Mouse (Mus musculus) heart, postnatal 0 days (tissue): Measurements from ENCODE around the gene Dnaaf3. TPM values are rescaled to one million over a fixed set of nuclear protein-coding genes. Genes with fewer than 3 reads are reported as not detected.

Experiments
- ATAC-seq: fragments of 200-750 bp; cut with Nextera tagmentation; 2 replicates; pipeline ENCODE4 v1.8.0; 2017; ENCODE audit warnings: low read depth, moderate number of reproducible peaks, moderate library complexity; ENCODE audit not compliant: insufficient read depth
- DNase-seq: peaks from one replicate; pipeline ENCODE4 v3.0.0-alpha.2; 2016; ENCODE audit warnings: low spot score
- H3K27ac ChIP-seq: fragments of 300-500 bp; sonication (generic); 2 replicates; pipeline ENCODE4 v1.5.1; 2014; ENCODE audit warnings: low read depth, mild to moderate bottlenecking
- H3K27me3 ChIP-seq: fragments of 300-500 bp; sonication (generic); 2 replicates; pipeline ENCODE4 v1.6.1; 2014; ENCODE audit warnings: low read length, mixed read lengths; ENCODE audit not compliant: control insufficient read depth, insufficient read depth
- H3K36me3 ChIP-seq: fragments of 300-500 bp; sonication (generic); replicated peaks from 2 replicates; pipeline ENCODE4 v1.6.1; 2014; ENCODE audit warnings: low read length, mixed read lengths; ENCODE audit not compliant: control insufficient read depth, insufficient read depth
- H3K4me1 ChIP-seq: fragments of 300-500 bp; sonication (generic); 2 replicates; pipeline ENCODE4 v1.6.1; 2014; ENCODE audit warnings: antibody characterized with exemption; ENCODE audit not compliant: control insufficient read depth, insufficient read depth
- H3K4me2 ChIP-seq: fragments of 300-500 bp; sonication (generic); 2 replicates; pipeline ENCODE4 v1.6.1; 2014; ENCODE audit warnings: low read depth, mild to moderate bottlenecking, low read length, moderate library complexity
- H3K4me3 ChIP-seq: fragments of 300-500 bp; sonication (generic); 2 replicates; pipeline ENCODE4 v1.5.1; 2014; ENCODE audit warnings: low read depth, low read length
- H3K9ac ChIP-seq: fragments of 300-500 bp; sonication (generic); replicated peaks from 2 replicates; pipeline ENCODE4 v1.6.1; 2014; ENCODE audit warnings: low read depth, low read length, mixed read lengths
- H3K9me3 ChIP-seq: fragments of 300-500 bp; sonication (generic); replicated peaks from 2 replicates; pipeline ENCODE4 v1.6.1; 2016; ENCODE audit warnings: low read length; ENCODE audit not compliant: control insufficient read depth
- CTCF ChIP-seq: IDR thresholded peaks from 2 replicates; pipeline ENCODE4 v1.5.1; 2016; ENCODE audit warnings: antibody characterized with exemption, control low read depth, low read depth
- EP300 ChIP-seq: IDR thresholded peaks from 2 replicates; pipeline ENCODE4 v1.6.1; 2016; ENCODE audit warnings: antibody characterized with exemption, low read depth
- WGBS: fragments of 180-500 bp; shearing (Covaris S2); extraction: QIAGEN DNeasy Blood & Tissue Kit; methylation state at CpG from one replicate; pipeline ENCODE4 v1.1.7; 2014; 5-methylcytosine and 5-hydroxymethylcytosine counted together
- polyA plus RNA-seq: library from polyadenylated mRNA; unstranded; fragments of >200 nt; fragmentation: Nextera tagmentation; extraction: Ambion mirVana; gene quantifications from 2 replicates; pipeline ENCODE4 v1.2.1, GENCODE M21; 2015
- total RNA-seq: library from RNA; depleted of rRNA; stranded (reverse); fragments of >200 nt; gene quantifications from 2 replicates; pipeline ENCODE4 v1.2.3, GENCODE M21; 2014; ENCODE audit warnings: low replicate concordance

Dnaaf3 gene
- total and polyA plus RNA-seq, 2 experiments from 2014 or later, result 0.11 to 0.60 TPM

GRCm38 (mm10) chr7:4507220-4507619, 25.0 kb downstream of the Dnaaf3 start:
- Histone ChIP-seq H3K27ac (no peak overlapping the region), H3K9ac (no peak overlapping the region), H3K27me3 (no peaks in the 10 kb centered on the region), H3K4me2 (no peak overlapping the region), H3K9me3 (no peaks in the 10 kb centered on the region), H3K4me3 (no peak overlapping the region), H3K4me1 (peaks cover 31% of the 10 kb centered on the region), H3K36me3 (no peaks in the 10 kb centered on the region)
- 57% methylated on average over 3 of the region's 4 CpGs for WGBS
- ATAC-seq (no peak), DNase-seq (no peak)
- no peak for TF ChIP-seq EP300
- no peak for TF ChIP-seq CTCF

DNA sequence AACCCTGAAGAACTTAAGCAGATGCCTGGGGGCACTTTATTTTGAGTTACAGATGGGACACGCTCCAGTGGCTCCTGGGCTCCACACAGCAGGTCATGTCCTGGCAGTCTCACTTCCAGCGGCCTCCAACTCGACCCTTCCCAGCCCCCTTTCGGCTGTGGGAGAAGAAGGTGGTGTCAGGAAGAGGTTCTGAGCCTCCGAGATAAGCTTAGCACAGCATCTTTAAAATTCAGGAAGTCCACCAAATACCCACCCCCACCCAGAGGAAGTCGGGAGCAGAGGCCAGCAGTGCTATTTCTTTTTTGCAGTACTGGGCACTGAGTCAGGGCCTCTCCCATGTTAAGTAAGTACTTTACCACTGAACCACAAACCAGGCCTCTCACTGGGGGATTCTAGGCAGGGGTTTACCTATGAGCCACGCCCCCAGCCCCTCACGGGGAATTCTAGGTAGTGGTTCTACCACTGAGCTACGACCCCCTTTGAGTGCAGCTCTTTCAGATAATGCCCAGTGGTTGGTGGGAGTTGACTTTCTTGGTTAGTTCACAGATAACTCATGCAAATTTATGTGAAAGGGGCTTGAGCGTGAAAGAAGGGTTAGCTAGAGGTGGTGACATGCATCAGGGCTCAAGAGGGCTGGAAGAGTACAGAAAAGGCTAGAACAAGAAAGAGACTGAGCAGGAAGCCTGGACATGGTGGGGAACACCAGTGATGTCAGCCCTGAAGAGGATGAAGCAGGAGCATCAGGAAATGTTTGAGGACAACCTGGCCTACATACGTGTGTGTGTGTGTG, 27.4 kb downstream of the Dnaaf3 start:
- H3K4me1 ChIP-seq, result peaks cover 14% of the 10 kb centered on the region
- H3K27ac ChIP-seq, result peak overlapping the region; percentile 55
- DNase-seq (no peak), ATAC-seq (no peak)
- no peak overlapping the region for H3K4me2 ChIP-seq
- H3K4me3 ChIP-seq, result no peak overlapping the region
- no peaks in the 10 kb centered on the region for H3K36me3 ChIP-seq
- no peaks in the 10 kb centered on the region for H3K27me3 ChIP-seq
- H3K9me3 ChIP-seq, result no peaks in the 10 kb centered on the region
- no peak overlapping the region for H3K9ac ChIP-seq
- TF ChIP-seq CTCF, result no peak
- no peak for TF ChIP-seq EP300
- 42% methylated on average over 11 of the region's 11 CpGs for WGBS

- ATAC-seq, result no peak
- Histone ChIP-seq H3K27ac (peak overlapping the region; percentile 22; the same call in 1 of the 2 replicates), H3K4me3 (no peak overlapping the region), H3K27me3 (no peaks in the 10 kb centered on the region), H3K4me1 (peaks cover 18% of the 10 kb centered on the region), H3K36me3 (no peaks in the 10 kb centered on the region), H3K9me3 (no peaks in the 10 kb centered on the region), H3K4me2 (no peak overlapping the region), H3K9ac (no peak overlapping the region)
- TF ChIP-seq EP300 (no peak), CTCF (no peak)
- DNase-seq, result no peak
- 66% methylated on average over 5 of the region's 5 CpGs for WGBS
These were observed 28.4 kb downstream of the Dnaaf3 start for GRCm38 (mm10) chr7:4503858-4504257.

- no peak for ATAC-seq
- no peaks in the 10 kb centered on the region for H3K9me3 ChIP-seq
These were observed 29.2 kb downstream of the Dnaaf3 start for GRCm38 (mm10) chr7:4503100-4503499.

DNA sequence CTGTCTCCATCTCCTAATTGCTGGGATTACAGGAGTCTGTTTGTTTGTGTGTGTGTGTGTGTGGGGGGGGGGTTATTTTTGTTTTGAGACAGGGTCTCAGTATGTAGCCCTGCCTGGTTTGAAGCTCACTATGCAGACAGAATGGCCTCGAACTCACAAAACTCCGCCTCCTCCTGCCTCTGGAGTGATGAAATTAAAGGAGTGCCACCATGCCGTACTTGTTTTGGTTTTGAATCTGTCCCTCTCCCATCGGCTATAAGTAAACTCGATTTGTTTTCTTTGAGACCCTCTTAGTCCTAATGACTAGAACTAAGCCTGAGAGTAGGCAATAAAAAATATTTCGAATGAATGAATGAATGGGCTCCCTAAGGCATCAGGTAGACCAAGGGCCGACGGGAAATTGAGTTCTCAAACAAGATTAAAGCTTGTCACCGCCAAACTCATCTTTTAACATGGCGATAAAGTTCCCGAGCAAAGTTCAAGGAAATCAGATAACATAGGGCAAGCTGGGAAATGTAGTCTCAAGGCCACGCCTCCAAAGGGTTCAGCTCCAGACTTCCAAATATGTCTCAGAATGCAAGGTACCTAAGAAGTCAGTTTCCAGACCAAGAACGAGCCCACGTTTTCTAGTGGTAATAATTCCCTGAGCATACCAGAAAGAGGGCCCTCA, 29.7 kb downstream of the Dnaaf3 start:
- H3K4me3 ChIP-seq, result peak overlapping the region; percentile 97
- H3K9ac ChIP-seq, result peak overlapping the region; percentile 99; the same call in 1 of the 2 replicates
- H3K27me3 ChIP-seq, result no peaks in the 10 kb centered on the region
- H3K4me1 ChIP-seq, result peaks cover 31% of the 10 kb centered on the region
- peaks cover 2% of the 10 kb centered on the region; the same call in 1 of the 2 replicates for H3K36me3 ChIP-seq
- no peaks in the 10 kb centered on the region for H3K9me3 ChIP-seq
- WGBS, result 6% methylated on average over 14 of the region's 14 CpGs
- peak overlapping the region; percentile 95 for H3K27ac ChIP-seq
- H3K4me2 ChIP-seq, result peak overlapping the region; percentile 89
- TF ChIP-seq EP300 (no peak), CTCF (no peak)
- no peak for ATAC-seq
- DNase-seq, result no peak

More at GRCm38 (mm10) chr7:4503100-4503499, 29.2 kb downstream of the Dnaaf3 start:
- H3K36me3 ChIP-seq, result no peaks in the 10 kb centered on the region
- TF ChIP-seq CTCF (no peak), EP300 (no peak)
- H3K4me2 ChIP-seq, result no peak overlapping the region
- no peak for DNase-seq
- no peak overlapping the region for H3K27ac ChIP-seq
- H3K9ac ChIP-seq, result no peak overlapping the region
- H3K4me3 ChIP-seq, result no peak overlapping the region
- H3K27me3 ChIP-seq, result no peaks in the 10 kb centered on the region
- WGBS, result 71% methylated on average over 4 of the region's 4 CpGs
- peaks cover 26% of the 10 kb centered on the region for H3K4me1 ChIP-seq
